Mouse (Mus musculus) heart, postnatal 10 days (tissue): ENCODE measurements at regions not wholly inside any gene's neighbourhood (a gene's known extent, or its start where the extent isn't known, plus 50 kb on each side); places are given as distances from the start of the nearest gene placed in this dataset.

ENCODE experiments used
- DNase-seq, 2 experiments: peaks; one replicate each; pipeline ENCODE4 v3.0.0; 2021
- intact Hi-C: fragments of 180-260 bp; cut with DNase I; formaldehyde crosslinking; loops from one replicate; pipeline ENCODE4 v1.15.1; 2025

DNA sequence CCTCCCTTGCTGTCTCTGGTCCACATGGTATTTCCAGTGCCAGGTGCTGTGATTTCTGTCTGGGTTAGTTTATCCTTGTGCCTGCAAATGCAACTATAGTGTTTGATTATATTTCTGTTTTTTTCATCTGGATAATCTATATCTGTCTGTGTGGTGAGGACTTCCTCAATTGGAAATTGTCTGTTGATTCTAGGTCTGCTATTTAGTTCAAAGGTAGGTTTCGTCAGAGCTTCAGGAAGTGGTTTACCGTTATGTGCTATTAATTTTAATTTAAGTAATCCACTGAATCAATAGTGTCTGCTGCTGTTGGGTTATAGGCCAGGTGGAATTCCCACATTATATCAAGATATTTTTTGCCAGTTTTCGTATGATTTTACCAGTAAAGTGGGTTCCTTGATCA lies 2143.9 kb downstream of the 4930444P10Rik start:
- no peak for DNase-seq
- intact Hi-C loops, result no loop called here

DNA sequence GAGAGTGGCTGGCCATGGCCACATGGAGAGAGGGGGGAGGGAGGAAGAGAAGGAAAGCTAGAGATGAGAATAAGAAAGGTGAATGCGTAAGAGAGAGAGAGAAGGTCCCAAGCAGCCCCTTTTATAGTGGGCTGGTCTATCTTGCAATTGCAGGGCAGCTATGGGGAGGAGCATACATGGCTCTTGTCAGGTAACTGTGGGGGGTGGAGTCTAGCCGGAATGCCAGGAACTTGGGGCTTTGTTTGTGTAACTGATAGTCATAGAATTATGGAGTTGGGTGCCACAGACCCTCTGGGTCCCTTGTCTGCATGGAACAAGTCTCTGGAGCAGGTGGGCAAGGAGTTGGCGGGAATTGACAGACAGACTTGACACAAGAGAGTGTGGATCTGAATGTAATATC lies 2151.8 kb downstream of the 4930444P10Rik start:
- intact Hi-C loops, result no loop called here
- DNase-seq, result no peak

DNA sequence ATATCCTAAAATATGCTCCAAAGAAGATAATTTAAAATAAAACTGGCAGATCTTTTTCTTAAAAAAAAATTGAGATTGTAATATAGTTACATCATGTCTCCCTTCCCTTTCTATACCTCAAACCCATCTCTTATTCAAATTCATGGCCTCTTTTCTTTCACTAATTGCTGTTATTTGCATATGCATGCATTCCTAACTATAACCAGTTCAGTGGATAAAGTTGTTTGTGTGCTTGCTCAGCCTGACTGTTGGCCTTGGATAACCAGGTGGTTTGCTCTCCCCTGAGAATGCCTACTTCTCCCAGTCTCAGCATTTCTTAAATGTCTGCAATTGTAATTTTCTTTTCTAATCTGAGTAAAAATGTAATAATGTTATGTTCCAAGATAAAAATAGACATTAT lies 2154.8 kb downstream of the 4930444P10Rik start:
- intact Hi-C loops, result no loop called here

DNA sequence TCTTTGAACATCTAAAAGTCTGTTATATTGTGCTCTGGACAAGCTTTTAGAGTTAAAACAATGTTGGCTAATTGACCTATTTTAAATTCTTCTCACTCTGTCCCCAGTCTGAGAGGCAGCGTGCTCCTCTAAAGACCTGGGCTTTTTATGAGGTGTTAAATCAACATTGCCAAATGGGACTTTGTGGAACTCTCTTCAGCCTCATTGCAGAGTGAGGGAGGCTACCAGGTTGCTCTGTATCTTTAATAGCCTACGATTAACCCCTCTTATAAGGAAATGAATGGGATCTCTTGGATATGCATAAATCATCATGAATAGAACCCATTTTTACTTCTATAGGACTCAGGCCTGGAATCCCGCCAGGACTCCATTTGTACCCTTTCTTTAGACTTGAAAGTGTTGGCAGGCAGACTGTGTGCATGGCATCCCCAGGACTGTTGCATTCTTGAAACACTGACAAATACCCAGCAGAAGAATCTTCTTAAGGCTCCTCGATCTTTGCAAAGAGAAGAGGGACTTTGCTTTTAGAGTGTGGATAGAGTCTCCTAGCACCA lies 2157.1 kb downstream of the 4930444P10Rik start:
- DNase-seq, result no peak
- intact Hi-C loops, result no loop called here

More for the DNA sequence above, 2154.8 kb downstream of the 4930444P10Rik start:
- no peak for DNase-seq

DNA sequence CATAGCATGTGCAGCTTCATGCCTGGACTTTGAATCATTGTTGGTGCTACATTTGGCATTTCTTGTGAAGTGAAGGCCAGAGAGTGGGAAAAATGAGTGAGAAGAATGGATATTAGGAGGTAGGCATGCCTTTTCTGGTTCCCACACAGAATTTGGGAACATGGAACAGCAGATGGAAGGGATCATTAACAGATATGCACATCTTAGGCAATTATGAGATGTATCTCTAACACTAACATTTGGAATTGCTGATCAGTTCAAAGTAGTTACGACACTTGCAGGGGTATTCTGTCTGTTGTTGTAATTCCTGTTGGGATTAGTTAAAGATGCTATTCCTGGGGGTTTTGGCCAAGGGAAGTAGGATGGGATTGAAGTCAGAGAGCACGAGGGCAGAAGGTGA lies 2164.4 kb downstream of the 4930444P10Rik start:
- intact Hi-C loops, result no loop called here
- no peak for DNase-seq

DNA sequence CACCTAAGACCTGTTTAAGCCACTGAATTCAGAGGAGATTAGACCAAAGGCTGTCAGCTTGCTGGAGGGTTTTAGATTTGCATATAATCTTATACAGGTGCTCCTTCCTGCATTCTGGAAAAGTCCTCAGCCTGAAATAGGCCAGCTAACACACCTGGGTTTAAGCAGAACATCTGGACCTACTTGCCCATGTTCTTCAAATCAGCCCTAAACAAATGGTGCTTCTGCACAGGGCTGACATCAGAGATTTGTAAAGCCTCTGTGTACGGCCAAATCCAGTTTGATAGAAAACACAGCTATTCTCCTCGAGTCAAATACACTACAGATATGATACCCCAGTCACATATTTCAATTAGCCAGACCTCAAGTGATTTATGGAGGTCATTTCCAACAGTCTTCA lies 2165.2 kb downstream of the 4930444P10Rik start:
- DNase-seq, result no peak
- intact Hi-C loops, result no loop called here

DNA sequence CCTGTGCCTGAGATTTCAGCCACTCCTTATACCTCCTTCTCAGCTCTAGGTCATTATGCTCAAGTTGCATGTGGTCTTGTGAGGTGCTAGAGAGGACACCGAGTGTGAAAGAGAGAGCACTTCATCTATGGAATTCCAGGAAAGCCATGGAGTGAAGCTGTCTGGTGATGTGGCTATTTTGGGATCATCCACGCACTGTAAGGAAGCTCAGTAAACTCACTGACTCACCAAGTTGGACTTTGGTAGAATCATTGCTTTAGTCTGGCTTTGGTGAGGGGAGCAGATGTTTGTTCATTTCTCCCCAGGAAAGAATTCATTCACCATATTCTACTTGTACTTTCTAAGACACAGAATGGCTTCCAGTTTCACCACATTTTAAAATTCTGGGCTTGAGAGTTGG lies 2167.1 kb downstream of the 4930444P10Rik start:
- intact Hi-C loops, result no loop called here
- DNase-seq, result no peak

DNA sequence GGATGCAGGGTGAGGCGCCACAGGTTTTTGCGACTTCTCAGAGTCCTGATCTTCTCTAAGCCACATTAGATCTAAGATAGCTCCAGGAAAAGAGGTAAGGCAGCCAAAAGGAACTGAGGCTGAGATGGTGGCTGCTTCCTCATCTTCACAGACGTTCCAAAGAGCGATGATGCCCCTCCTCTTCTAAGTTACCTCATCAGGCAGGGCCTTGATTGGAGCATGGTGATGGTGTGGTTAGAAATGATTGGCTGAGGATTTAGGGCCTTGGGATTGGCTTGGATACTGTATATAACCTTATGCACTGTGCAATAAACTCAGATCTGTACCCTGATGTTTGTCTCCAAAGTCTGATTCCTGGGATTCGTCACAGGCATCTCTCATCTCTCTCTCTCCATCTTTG lies 2177.9 kb downstream of the 4930444P10Rik start:
- DNase-seq, result no peak
- intact Hi-C loops, result no loop called here

DNA sequence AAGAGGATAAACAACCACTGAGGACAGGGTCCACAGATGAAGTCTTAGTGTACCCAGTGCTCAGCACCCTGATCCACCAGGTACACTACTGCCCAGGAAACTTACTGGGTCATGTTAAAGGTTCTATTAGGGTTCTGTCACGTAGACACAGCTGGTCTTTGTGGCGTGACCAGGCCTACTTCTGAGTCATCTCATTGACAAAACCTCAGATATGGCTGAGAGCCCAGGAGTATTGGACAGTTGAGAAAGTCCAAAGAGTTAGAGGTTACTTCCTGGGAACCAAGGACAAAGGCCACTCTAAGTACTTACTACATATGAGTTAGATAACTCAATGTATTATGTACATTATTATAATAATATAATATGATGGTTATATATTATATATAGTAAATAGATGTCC lies 2214.0 kb downstream of the 4930444P10Rik start:
- intact Hi-C loops, result no loop called here

DNA sequence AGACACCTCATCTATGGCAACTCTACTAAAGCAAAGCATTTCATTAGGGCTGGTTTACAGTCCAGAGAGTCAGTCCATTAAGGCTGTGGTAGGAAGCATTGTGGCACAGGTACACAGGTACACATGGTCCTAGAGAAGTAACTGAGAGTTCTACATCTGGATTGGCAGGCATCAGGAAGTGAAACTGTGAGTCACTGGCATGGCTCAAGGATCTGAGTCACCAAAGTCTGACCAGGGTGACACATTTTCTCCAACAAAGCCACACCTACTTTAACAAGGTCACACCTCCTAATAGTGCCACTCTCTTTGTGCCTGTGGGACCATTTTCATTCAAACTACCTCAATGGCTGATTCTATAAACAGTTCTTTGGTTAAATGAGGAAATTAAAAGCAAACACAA lies 2219.2 kb downstream of the 4930444P10Rik start:
- DNase-seq, result no peak
- intact Hi-C loops, result no loop called here

More for the DNA sequence above, 2214.0 kb downstream of the 4930444P10Rik start:
- no peak for DNase-seq

DNA sequence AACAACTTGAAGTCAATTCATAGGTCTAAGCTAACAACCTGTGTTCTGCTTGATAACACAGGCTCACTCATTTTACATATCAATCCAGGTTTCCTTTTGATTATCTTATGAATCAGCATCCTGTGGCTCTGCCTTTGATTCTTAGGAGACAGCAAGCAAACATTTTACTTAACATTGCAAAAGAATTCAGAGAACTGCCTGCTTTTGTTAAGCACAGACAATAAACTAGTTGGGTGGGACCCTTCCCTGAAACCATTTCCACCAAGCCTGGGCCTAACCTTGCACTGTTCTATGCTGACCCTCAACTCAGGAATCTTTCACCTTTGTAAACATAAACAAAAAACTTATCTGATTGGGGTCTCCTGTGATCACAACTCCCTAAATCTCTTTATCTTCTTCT lies 2220.6 kb downstream of the 4930444P10Rik start:
- DNase-seq, result no peak

DNA sequence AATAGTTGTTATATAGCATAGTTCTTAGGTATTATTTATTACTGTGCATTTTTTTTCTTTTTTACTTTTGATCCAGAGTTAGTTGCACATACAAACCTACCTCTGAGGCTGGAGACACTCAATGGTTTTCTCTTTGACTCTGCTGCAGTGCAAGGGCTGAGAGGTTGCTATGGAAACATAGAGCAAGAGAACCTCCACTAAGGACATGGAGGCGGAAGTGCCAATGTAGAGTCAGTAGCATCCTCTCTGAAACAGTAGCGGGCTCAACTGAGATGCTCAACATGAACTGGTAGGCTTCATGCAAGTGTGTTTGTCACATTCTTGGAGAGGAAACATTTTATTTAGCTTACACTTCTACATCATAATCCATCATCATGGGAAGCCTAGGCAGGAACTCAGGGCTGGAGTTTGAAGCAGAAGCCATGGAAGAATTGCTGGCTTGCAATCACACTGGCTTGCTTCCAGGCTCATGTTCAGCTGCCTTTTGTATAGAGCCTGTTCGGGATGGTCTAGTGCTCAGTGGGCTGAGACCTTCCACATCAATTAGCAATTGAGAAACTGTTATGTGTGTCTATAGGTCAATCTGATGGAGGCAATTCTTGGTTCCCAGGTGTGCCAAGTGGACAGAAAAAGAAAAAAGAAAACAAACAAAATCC lies 2222.4 kb downstream of the 4930444P10Rik start:
- intact Hi-C loops, result no loop called here
- DNase-seq, result no peak

More for the DNA sequence above, 2220.6 kb downstream of the 4930444P10Rik start:
- intact Hi-C loops, result no loop called here

DNA sequence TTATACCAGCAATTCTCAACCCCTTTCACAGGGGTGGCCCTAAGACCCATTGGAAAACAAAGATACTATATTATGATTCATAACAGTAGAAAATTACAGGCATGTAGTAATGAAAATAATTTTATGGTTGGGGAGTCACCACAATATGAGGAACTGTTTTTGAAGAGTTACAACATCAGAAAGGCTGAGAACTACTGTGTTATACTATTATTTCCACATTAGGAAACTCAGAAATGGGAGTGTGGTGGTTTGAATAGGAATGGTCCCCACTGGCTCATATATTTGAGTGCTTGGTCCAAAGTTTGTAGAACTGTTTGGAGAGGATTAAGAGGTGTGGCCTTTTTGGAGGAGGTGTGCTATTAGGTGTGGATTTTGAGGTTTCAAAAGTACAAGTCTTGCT lies 2227.4 kb downstream of the 4930444P10Rik start:
- intact Hi-C loops, result no loop called here
- DNase-seq, result no peak

DNA sequence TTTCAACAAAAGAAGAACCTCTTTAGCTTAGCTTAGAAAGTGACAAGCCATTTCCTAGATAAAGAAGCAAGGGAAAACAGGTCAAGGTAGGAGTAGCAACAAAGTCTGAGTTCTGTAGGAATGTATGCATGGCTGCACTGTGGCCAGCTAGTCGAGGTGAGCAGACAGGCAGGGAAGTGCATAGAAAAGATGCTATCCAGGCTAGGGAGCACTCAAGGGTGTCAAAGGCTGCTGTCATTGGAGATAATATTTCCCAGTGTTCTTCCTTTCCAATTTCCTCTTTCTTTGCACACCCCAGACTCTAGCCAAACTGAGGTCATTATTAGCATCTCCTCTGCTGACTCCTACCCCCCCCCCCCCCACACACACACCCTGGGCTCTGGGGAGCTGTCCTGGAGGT lies 2229.4 kb downstream of the 4930444P10Rik start:
- DNase-seq, result no peak
- intact Hi-C loops, result no loop called here

DNA sequence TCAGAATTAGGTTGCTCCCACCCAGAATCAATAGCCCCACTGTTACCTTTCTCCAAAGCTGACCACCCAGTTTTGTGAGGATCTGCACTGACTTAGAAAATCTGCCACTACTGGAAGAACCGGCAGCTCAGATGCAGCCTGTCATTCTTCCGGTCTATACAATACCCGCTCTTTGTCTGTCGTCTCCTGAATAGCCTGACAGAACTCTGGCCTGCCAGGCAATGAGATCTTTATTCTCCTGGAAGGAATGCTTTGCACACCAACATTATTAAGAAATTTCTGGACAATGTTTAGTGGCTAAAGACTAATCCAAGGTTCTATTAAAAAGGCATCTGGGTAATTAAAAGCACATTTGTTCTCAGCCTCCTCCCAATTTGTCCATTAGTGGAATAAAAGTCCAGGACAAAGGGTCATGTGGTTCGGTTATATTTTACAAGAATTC lies 2232.0 kb downstream of the 4930444P10Rik start:
- DNase-seq, result no peak
- intact Hi-C loops, result no loop called here

DNA sequence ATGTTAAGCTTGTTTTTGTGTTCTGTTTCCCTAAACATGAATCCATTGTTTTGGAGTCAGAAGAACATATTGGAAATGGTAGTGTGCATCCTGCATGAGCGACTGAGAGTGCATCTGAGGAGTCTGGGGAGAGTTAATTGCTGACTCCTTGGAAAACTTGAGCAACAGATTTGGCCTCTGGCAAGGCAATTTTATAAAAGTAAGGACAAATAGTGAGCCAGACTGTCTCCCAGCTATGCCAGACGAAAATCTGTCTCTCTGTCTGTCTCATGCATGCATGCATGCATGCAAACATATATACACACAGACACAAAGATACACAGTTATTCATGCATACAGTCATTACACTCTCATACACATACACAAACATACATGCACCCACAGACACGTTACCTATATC lies 2232.7 kb downstream of the 4930444P10Rik start:
- DNase-seq, result no peak
- intact Hi-C loops, result no loop called here

DNA sequence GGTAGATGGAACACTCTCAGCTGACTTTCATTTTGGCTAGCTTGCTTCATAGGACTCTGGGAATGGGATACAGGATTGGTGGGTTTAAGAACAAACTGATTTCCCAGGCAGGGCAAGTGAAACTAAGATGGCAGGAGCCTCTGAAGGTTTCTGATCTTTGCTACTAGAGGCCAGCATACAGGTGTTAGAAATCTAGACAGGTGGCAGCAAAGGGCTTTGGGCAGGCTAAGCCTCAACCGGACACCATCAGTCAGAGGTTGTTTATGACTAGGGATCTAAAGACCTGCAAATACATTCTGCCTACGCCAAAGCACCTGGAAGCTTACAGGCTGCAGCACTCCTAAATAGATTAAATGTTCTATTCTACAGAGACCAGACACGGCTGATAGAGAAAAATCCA lies 2233.4 kb downstream of the 4930444P10Rik start:
- intact Hi-C loops, result no loop called here

DNA sequence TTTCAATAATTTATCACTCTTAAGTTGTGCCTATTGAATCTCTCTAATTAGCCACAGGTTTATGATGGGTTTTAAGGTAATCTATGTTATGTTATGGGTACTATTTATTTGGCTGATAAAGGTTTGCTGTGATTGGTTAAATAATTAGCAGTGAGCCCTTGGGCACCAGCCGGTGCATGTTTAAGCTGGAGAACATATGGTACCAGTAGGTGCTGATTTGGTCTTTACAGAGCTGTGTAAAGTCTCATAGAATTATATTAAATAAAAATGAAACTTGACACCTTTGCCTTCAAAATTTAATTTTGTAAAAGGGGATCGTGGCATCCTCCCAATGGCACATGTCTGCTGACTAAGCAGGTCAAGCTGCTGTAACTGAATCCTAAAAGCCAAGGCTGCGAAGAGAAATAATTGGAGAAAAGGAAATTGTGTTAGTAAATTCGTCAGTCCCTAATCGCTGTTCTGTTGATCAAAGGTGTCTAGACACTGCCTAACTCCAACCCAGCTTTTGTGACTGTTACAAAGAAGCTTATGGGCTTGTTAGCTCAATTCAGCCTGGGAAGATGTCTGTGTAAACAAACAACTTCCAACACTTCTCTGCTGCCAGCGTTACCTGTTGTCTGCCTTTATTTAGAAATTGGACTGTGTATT lies 2234.6 kb downstream of the 4930444P10Rik start:
- intact Hi-C loops, result no loop called here
- no peak for DNase-seq

More for the DNA sequence above, 2233.4 kb downstream of the 4930444P10Rik start:
- no peak for DNase-seq

DNA sequence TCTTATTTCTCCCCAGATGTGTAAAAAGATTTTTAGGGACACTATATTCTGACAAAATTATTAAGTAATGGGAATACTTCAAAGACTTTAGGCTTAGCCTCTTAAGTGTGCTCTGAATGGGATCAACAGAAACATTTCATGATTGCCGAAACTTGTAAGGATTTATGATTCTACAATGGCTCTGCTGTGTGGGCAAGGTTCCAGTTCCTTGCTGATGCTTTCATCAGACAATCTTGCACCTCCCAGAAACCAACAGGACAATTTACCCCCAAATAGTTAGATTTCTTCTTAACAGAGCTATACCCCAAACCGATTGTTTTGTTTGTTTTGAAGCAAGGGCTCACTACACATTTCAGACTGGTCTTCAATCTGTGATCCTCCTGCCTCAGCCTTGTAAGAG lies 2236.1 kb downstream of the 4930444P10Rik start:
- intact Hi-C loops, result no loop called here
- no peak for DNase-seq

DNA sequence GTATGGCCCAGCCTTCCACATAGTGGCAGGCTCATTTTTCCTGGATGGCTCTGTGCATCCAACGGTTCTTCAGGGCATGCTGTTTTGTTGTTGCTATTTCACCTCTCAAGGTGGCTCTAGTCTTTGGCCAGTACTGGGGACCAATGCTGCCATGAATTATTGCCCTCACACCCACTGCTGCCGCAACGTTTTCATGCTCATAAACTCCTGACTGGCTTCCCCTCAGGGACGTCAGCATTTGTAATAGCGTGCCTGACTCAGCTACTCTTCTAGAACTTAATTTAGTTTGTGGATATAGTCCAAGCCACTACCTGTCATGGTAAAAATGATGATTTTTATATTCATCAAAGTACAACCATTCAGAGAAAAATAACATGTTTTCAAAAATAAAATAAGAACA lies 2242.0 kb downstream of the 4930444P10Rik start:
- intact Hi-C loops, result no loop called here
- no peak for DNase-seq

DNA sequence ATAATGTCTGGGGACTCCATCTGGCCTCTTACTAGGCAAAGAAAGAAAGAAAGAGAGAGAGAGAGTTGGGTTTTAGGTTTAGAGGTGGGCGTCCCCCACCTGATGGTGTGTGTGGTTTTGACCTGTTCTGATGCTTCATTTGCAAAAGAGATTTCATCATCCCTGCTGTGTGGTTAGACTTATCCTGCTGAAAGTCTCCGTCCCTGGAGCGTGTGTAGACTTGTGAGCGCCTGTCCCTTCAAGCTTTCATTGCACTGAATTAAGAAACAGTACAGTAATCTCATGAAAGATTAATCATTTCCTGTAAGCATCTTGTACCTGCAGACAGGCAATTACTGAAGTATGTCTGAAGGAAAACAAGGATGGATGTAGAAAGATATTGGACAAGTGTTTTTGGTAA lies 2244.1 kb downstream of the 4930444P10Rik start:
- no peak for DNase-seq
- intact Hi-C loops, result no loop called here

DNA sequence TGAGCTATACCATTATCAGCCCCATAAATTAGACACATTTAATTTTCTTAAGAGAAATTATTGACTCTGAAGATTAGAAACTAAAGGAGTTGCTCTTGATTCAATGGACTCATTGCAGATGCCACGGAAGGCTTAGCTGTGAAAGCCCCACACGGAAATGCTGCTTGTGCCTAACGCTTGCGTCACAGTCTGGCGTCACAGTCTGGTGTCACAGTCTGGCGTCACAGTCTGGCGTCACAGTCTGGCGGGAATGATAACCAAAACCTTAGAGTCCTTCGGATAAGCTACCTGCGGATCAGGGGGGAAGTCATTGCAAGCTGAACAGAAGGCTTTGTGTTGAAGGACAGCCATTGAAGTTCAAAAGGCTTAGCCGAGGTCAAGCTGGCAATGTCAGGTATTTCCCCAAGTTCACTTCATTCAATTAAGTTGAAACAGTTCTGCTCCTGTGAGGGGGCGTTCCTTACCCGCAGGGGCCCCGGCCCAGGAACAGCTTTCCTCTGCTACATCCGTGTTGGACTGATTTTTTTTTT lies 2246.7 kb downstream of the 4930444P10Rik start:
- intact Hi-C loops, result no loop called here

More for the DNA sequence above, 2246.7 kb downstream of the 4930444P10Rik start:
- DNase-seq, result no peak
